Mouse (Mus musculus): ENCODE results near the gene Ceacam15.
"Not testable (repeated sequence)": the region's sequence is repeated elsewhere in the genome, so short reads cannot be mapped to it uniquely, and the experiment has no call there.

Gene Ceacam15

DNA sequence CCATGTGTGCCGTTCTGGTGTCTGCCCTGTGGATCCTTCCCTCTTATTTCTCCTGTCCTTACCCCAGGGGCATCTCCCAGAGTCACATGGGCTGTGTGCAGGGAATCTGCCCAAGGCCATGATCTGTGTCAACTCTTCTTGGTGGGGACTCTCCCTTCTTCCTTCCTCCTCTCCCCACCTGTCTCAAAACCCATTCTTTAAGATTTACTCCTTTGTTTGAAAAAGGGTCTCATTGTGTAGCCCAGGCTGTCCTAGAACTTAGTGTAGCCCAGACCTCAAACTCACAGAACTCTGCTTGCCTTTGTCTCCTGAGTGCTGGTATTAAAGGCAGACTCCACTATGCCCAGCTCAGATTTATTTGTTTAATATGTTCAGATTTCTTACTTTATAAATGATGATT is at the start of gene Ceacam15:
TSS of gene Ceacam15 (minus strand) at position 101 of the 400 bp plus-strand sequence.
- DNase-seq, result no peak

DNA sequence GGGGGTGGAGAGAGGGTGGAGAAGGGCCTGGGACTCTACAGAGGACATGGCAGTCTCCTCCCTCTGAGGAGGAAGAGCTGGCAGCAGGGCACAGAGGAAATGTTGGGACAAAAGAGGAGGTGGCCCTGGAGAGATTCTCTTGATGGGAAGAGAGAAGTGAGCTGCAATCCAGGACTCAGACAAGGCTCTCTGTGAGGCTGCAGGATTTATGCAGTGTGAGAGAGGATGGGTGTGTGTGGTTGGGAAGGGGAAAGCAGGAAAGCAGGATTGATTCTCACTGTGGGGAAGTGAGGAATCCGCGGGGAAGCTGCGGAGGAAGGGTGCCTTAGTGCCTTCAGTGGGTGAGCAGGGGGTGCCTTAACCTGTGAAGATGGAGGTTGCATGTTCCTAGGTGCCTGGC is 47.0 kb upstream of the Ceacam15 start:
- DNase-seq, result not testable (repeated sequence)

DNA sequence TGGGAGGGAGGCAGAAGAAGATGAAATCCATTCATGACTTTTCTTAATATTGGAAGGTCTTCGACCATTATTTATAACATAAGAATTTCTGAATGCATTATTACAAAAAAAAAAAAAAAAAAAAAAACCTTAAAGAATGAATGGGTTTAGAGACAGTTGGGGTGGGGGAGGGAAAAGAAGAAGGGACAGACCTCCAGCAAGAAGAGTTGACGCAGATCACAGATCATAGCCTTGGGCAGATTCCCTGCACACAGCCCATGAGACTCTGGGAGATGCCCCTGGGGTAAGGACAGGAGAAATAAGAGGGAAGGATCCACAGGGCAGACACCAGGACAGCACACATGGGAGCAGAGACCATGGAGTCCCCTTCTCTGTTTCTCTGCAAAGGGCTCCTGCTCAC is 46.1 kb upstream of the Ceacam15 start, which contains the start of gene Ceacam9:
TSS of gene Ceacam9 (plus strand) at position 301 of the 400 bp plus-strand sequence.
- DNase-seq, result no peak

DNA sequence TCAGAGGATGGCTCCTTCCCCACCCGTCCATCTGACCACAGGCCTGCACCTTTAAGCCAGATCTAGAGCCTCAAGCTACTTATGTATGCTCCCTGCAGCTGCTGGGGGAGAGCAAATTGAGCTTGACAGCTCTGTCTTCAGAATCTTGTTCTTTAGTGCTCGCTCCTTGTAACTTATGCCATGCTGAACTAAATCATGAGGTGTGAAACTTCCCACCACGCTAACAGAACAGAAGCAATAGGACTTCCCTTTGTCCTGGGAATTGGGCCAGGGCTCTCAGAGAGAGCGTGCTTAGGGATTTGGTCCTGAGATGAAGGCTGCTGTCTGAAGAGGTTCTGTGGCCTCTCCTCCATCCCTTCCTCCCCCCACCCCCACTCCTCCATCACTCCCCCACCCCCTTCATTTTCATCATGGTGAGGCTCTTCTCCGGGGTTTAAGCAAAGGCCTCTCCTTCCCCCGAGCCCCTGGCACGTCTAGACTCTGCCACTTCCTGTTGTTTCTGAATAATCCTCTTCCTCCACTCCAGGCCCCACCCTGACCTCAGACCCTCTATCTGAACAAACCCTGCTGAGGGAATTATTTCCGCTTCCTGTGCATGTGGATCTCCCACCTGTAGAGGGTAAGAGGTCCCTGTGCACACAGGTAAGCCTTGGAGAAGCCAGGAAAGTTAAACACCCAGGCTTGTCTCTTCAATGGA is 41.1 kb upstream of the Ceacam15 start:
- not testable (repeated sequence) for DNase-seq

DNA sequence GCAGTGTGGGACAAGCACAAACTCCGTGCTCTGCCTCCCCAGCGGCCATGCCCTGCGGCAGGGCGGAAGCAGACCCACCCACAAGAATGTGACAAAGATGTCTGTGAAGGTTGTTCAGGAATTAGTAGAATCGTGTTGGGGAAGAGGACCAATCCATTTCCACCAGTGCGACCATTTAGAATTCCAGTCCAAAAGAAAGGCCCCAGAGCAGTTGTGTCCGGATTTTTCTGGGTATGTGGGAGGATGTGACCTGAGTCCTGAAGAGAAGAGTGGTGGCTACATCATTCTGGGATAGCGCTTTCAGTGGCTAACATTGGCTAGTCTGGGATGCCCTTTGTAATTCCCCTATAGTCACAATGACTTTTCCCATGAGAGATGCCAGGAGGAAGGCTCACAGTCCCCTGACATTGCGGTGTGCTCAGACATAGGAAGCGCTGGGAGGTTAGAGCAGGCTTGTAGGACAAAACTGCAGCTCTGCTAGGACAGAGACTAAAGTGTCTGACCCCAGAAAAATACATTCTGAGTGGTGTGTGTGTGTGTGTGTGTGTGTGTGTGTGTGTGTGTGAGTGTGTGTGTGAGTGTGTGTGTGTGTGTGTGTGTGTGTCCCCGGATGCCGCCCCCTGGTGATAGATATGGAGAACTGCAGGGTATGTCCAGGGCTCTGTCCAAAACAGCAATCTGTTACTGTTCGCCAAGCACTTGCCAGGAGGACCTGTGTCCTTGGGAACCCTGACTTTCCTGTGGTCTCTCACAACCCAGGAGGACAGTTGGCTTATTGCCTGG is 37.3 kb upstream of the Ceacam15 start:
- no peak for DNase-seq

DNA sequence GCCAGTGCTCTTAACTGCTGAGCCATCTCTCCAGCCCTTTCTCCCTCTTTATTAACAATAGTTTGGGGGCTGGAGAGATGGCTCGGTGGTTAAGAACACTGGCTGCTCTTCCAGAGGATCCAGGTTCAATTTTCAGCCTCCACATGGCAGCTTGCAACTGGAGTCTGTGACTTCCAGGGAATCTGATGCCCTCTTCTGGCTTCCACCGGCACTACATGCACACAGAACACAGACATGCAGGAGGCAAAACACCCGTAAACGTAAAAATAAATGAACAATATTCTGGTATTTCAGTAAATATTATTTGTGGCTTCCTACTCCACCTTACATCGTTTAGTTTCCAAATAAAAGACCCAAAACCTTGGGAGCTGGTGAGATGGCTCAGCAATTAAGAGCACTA is 35.1 kb upstream of the Ceacam15 start:
- DNase-seq, result no peak

DNA sequence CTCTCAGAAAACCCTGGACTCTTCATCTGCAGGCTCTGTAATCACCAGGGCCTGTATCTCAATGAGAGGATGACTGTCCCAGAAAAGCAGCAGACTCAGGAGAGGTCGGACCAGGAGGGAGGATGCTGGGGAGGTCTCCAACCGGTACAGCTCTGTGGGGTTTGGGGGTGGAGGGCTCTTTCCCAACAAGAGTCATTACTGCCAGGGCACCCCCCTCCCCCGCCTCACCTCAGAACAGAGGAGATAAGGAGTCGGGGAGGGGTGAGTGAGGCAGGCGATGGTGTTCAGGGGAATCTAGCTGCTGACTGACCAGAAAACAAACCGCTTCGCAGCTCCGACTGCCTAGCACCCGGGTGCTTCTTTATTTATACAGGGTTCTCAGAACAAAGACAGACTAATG is 32.7 kb upstream of the Ceacam15 start:
- no peak for DNase-seq

DNA sequence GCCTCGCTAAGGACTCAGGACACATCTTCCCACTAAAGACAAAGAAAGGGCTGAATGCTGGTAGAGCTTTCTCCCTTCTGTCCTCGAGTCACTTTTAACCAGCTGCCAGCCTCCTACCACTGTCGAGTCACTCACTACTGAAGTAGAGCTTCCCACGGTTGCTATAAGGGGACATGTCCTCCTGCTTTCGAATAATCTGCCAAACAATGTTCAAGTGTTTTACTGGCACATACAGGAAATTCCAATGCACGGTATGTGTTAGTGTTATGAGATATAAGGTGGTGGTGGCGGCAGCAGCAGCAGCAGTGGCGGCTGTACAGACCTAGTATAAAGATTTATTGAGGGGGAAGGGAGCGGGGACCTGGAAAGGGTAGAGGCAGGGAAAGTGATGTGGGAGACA is 30.9 kb upstream of the Ceacam15 start:
- no peak for DNase-seq

DNA sequence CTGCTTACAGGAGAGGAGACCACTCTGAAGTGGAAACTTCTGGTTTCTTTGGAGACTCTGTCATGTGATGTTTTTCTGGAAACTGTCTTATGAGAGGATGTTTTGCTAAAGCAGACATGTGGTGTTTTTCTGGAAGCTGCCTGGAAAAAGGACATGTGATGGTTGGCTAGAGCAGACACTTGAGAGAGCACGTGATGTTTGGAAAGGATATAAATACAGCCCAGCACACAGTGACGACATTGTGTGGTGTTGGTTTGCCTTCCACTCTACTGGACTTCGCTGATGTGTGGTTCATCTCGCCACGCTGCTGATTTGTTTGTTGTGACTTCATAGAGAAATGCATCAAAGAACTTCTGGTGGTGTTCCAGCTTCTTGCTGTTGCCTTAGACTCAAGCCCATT is 25.1 kb upstream of the Ceacam15 start:
- no peak for DNase-seq

DNA sequence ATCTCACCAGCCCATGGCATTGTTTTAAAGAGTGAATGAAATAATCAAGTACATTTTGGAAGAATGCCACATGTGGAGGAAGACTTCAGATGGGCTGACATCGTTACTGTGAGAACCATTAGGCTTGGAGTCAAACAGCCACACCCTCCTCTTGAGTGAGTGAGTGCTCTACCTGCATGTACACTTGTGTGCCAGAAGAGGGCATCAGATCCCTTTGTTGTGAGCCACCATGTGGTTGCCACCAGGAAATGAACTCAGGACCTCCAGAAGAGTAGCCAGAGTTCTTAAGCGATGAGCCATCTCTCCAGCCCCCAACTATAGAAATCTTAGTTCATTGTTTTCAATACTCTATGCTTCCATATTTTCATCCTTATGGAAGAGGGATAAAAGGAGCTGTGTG is 23.5 kb upstream of the Ceacam15 start:
- DNase-seq, result no peak

DNA sequence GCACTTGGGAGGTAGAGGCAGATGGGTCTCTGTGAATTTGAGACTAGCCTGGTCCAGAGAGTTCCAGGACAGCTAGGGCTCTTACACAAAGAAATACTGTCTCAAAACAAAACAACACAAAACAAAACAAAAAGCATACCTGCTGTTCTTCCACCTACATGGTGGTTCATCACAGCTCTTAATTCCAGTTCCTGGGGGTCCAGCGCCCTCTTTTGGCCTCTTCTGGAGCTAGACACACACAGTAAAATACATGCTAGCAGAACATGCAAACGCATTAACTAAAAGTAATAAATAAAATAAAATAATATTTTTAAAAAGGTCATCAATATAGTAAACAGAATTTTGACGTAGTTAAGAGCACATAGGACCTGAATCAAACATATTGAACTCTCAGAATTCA is 19.5 kb upstream of the Ceacam15 start:
- DNase-seq, result no peak

DNA sequence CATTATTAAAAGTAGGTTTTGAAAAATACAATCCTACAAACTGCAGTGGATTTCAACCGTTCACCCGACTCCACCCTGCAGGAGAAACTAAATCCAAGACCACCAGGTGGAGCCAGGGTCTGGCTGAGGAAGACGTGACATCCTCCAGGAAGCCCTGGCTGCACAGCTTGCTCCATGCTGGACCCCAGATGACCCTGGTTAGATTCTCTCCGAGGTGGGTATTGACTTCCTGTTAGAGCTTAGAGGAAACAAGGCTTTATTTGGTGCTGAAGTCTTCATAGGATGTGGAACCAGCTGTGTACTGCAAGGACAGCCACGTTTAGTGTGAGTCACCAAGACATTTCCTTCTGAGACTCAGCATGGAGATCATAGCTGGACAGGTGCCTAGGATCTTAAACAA is 13.7 kb upstream of the Ceacam15 start:
- no peak for DNase-seq

DNA sequence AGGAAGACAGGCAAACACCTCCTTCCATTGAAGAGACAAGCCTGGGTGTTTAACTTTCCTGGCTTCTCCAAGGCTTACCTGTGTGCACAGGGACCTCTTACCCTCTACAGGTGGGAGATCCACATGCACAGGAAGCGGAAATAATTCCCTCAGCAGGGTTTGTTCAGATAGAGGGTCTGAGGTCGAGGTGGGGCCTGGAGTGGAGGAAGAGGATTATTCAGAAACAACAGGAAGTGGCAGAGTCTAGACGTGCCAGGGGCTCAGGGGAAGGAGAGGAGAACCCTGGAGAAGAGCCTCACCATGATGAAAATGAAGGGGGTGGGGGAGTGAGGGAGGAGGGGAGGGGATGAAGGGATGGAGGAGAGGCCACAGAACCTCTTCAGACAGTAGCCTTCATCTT is 4.7 kb upstream of the Ceacam15 start:
- DNase-seq, result not testable (repeated sequence)

DNA sequence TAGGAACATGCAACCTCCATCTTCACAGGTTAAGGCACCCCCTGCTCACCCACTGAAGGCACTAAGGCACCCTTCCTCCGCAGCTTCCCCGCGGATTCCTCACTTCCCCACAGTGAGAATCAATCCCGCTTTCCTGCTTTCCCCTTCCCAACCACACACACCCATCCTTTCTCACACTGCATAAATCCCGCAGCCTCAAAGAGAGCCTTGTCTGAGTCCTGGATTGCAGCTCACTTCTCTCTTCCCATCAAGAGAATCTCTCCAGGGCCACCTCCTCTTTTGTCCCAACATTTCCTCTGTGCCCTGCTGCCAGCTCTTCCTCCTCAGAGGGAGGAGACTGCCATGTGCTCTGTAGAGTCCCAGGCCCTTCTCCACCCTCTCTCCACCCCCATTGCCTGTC is 806 bp downstream of the Ceacam15 start:
- DNase-seq, result not testable (repeated sequence)

DNA sequence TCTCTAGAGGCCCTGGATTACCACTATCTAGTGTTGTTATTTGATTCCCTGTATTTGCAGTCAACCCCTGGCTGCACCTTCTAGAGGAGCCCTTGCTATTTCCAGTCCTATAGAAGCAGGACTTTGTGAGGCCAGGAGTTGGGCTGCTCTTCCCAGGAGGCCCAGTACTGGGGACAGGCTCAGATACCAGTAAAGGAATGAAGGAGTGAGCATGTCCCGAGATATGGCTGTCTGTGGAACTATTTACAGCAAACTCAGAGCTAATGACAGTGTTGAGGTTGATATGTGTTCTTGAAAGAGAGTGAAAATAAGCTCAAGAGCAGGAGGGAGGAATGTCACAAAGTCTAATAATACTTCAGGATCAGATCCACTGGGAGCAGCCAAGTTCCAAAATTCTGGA is 1.7 kb downstream of the Ceacam15 start:
- DNase-seq, result no peak

DNA sequence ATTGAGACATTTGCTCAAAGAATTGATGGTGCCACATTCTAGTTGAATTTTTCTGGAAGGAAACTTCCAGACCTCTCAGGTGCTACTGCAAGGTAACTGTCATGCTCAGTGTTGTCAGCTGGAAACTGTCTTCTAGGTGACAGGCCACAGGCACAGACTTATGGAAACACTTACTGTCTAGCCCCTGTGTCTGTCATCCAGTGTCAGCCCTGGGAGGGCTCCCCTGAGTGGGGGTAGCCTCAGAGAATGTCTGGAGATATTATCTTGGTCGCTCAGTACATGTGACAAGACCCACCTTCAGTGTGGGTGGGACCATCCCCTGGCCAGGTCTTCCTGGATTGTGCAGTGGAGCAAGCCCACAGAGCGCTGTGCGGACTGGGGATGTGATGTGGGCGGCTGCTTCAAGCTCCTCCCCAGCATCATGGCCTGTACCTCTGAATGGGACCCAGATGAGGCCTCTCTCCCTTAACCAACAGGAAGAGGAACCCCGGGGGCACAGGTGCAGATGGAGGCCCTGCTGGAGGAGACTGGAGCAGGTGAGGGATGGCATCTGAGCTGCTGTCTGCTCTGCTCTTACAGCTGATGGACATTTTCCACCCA is 7.1 kb downstream of the Ceacam15 start:
- not testable (repeated sequence) for DNase-seq

DNA sequence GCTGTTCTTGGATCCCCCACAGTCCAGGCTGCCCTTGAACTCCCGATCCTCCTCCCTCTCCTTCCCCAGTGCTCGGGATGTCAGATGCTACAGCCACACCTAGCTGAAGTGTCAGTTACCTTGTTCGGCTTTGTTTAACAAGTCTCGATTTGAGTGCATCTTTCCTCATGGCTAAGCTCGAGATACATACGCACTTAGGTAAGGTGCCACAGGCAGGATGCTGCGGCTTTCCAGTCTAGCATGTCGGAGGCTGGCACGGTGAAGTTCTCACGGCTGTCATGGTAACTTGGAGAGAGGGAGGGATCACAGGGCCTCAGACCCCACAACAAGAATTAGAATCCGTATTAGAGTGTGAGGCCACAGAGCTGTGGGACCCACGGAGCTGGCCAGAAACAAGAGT is 31.2 kb downstream of the Ceacam15 start:
- DNase-seq, result no peak

DNA sequence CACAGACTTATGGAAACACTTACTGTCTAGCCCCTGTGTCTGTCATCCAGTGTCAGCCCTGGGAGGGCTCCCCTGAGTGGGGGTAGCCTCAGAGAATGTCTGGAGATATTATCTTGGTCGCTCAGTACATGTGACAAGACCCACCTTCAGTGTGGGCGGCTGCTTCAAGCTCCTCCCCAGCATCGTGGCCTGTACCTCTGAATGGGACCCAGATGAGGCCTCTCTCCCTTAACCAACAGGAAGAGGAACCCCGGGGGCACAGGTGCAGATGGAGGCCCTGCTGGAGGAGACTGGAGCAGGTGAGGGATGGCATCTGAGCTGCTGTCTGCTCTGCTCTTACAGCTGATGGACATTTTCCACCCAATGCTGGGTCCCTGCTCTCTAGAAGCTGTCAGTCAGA is 32.4 kb downstream of the Ceacam15 start:
- DNase-seq, result not testable (repeated sequence)

DNA sequence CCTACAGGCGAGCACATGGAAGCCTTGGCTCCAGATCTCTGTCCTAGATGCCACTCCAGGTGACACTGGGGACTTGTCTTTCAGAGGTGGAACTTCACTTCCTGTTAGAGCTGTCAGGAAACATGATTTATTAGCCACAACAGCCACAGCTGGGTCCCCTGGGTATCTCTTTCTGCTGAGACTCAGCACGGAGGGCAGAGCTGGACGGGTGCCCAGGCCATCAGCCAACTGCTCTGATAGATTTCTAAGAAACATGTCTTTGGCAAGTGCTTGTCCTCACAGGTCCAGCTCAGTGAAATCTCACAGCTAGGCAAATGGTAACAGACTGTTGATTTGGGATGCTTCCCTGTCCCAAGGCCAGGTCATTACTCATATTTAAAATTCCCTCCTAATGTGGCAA is 36.5 kb downstream of the Ceacam15 start:
- no peak for DNase-seq

DNA sequence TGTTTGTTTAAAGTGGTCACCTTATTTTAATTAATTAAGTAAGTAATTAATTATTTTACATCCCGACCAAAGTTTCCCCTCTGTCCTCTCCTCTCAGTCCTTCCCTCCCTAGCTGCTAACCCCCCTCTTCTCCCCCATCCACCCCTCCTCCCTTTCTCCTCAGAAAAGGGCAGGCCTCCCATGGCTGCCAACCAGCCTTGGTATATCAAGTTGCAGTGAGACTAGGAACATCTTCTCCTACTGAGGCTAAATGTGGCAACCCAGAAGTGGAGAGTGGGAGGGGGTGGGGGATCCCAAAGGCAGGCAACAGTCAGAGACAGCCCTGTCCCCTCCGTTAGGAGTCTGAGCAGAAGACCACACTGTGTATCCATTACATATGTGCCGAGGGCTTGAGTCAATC is 40.4 kb downstream of the Ceacam15 start:
- DNase-seq, result no peak

DNA sequence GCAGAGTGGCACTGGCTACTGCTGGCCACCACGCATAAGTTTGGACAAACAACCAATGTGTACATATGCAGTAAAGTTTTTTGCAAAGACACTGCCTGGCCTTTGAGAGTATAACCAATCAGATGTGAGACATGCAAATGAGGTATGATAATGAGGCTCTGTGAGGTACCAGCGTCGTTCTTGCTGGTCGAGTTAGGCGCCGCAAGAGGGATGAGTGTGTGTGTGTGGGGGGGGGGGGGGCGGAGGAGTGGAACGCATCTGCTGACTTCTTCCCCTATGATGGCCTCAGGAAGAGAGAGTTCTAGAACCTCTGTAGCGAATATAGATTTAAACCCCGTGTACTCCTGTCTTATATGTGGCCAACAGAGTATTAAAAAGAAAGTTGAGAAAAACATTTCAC is 41.6 kb downstream of the Ceacam15 start:
- not testable (repeated sequence) for DNase-seq

DNA sequence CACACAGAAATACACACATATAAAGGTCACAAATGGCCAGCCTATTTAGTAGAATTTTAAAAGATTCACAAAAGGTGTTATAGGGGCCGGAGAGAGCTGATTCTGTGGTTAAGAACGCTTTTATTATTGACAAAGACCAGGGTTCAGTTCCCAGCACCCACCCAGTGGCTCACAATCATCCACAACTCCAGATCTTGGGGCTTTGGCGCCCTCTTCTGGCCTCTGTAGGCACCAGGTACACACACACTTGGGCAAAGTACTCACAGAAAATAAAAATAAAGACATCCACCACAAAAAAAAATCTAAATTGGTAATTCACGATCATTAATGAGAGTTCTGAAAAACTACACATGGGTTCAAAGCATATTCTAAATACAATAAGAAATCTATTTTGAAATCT is 43.6 kb downstream of the Ceacam15 start:
- no peak for DNase-seq

DNA sequence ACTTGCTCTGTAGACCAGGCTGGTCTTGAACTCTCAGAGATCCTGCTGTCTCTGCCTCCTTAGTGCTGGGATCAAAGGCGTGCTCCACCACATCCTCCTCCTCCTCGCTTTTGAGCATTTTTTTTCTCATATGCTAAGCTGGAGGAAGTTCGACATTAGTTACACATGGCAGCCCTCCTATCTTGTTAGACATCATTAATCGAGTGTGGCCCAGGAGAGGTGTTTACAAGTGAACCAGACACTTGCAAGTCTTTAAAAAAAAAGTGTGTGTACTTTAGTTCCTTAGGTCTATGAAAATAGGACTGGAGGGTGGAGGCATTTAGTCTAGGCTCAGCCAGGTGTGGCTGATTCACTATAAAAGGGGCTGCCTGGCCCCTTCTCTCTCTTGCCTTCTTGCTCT is 44.5 kb downstream of the Ceacam15 start:
- no peak for DNase-seq
